Mouse (Mus musculus) CH12.LX (cell line): ENCODE results near the gene Thap8.

Source experiments
- CTCF ChIP-seq, 2 experiments: IDR thresholded peaks in 1 of 2; conservative IDR thresholded peaks in 1 of 2; 2 replicates each; pipeline ENCODE4 v1.5.1; 2011 to 2012; ENCODE audit warnings: low read depth in 2 of 2, low read length in 2 of 2, improper control_type of control experiment in 1 of 2, inconsistent platforms in 1 of 2, mild to moderate bottlenecking in 1 of 2, moderate library complexity in 1 of 2
- E2F4 ChIP-seq: IDR thresholded peaks from 2 replicates; pipeline ENCODE4 v1.6.1; 2011; ENCODE audit warnings: low read depth, low read length, improper control_type of control experiment; ENCODE audit not compliant: insufficient replicate concordance
- EP300 ChIP-seq: IDR thresholded peaks from 2 replicates; pipeline ENCODE4 v1.6.1; 2011; ENCODE audit warnings: low read length, improper control_type of control experiment
- GABPA ChIP-seq: IDR thresholded peaks from 2 replicates; pipeline ENCODE4 v1.6.1; 2012; ENCODE audit warnings: low read depth, low read length, improper control_type of control experiment, inconsistent platforms; ENCODE audit not compliant: insufficient replicate concordance
- HCFC1 ChIP-seq: IDR thresholded peaks from 2 replicates; pipeline ENCODE4 v1.6.1; 2012; ENCODE audit warnings: low read depth, mild to moderate bottlenecking, inconsistent platforms, low read length, improper control_type of control experiment
- JUN ChIP-seq: IDR thresholded peaks from 2 replicates; pipeline ENCODE4 v1.6.1; 2011; ENCODE audit warnings: low read depth, mild to moderate bottlenecking, low read length, improper control_type of control experiment, moderate library complexity; ENCODE audit not compliant: insufficient read depth
- POLR2A ChIP-seq: IDR thresholded peaks from 2 replicates; pipeline ENCODE4 v1.6.1; 2011; ENCODE audit warnings: low read depth, mild to moderate bottlenecking, improper control_type of control experiment, low read length
- RAD21 ChIP-seq: IDR thresholded peaks from 2 replicates; pipeline ENCODE4 v1.6.1; 2011; ENCODE audit warnings: low read depth, mild to moderate bottlenecking, low read length, improper control_type of control experiment, moderate library complexity
- RCOR1 ChIP-seq: conservative IDR thresholded peaks from 2 replicates; pipeline ENCODE4 v1.6.1; 2012; ENCODE audit warnings: low read depth, mild to moderate bottlenecking, inconsistent platforms, low read length, improper control_type of control experiment
- ZC3H11A ChIP-seq: IDR thresholded peaks from 2 replicates; pipeline ENCODE4 v1.6.1; 2012; ENCODE audit warnings: low read depth, mild to moderate bottlenecking, inconsistent platforms, low read length, improper control_type of control experiment

DNA sequence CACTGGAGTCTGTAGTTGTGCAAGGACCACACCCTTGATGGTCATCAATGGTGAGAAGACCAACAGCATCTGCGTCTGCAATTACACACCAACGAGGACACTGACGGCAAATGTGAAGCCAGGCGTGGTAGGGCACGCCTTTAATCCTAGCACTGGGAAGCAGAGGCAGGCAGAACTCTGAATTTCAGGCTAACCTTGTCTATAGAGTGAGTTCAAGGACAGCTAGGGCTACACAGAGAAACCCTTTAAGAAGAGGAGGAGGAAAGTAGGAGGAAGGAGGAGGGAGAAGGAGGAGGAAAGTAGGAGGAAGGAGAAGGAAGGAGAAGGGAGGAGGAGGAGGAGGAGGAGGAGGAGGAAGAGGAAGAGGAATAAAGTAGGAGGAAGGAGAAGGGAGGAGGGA lies 14.4 kb upstream of the Thap8 start:
- TF ChIP-seq GABPA (no peak), RCOR1 (no peak), JUN (no peak), CTCF (conservative IDR thresholded peaks at IDR 0.05 in 1 of 2, IDR thresholded peaks at IDR 0.05 in 1 of 2; ENCODE audit: low read depth in 2 of 2, low read length in 2 of 2) (no peak), EP300 (no peak), E2F4 (no peak), POLR2A (no peak), RAD21 (no peak), HCFC1 (no peak), ZC3H11A (no peak)
